Mouse (Mus musculus) liver, embryonic 14.5 days (tissue): ENCODE measurements around the gene Nhej1.

Experiments used
- CTCF ChIP-seq: IDR thresholded peaks from 2 replicates; pipeline ENCODE4 v1.5.1; 2016; ENCODE audit warnings: antibody characterized with exemption, low read depth, control low read depth
- EP300 ChIP-seq: IDR thresholded peaks from 2 replicates; pipeline ENCODE4 v1.6.1; 2016; ENCODE audit warnings: antibody characterized with exemption, low read depth

- no peak for TF ChIP-seq CTCF
- no peak for TF ChIP-seq EP300
Measured at GRCm38 (mm10) chr1:75125418-75125817, 418 bp upstream of the Nhej1 start.
